Mouse (Mus musculus): ENCODE results near the gene Traf3ip2.

DNA sequence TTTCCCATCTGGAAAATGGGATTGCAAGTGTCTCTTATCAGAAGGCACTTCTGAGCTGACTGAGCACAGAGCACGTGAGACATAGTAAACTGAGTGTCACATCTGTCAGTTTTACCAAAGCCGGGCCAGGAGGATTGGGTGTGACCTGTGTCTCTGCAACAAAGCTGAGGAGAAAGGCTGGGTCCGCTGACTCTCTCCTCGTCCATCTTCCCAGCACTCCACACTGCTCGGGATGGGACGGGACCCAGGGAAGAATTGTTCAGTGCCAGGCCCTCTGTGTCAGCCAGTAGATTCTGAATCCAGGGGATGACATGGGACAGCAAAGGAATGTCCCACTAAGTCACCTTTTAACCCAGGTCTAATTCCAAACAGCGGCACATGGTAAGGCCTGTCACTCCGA, 32.3 kb upstream of the Traf3ip2 start:
- TF ChIP-seq POLR2A (IDR thresholded peaks at IDR 0.05; ENCODE audit: borderline replicate concordance, extremely low read depth, insufficient read depth, insufficient read length, poor library complexity, severe bottlenecking), result no peak
- no peak for TF ChIP-seq CTCF (IDR thresholded peaks at IDR 0.05; ENCODE audit: borderline replicate concordance, extremely low read depth, insufficient read depth, insufficient read length)

Data from brain, embryonic 14.5 days (tissue).